Mouse (Mus musculus): Measurements from ENCODE around the gene Cfl1. TPM values are rescaled to one million over a fixed set of nuclear protein-coding genes. Genes with fewer than 3 reads are reported as not detected.

The Cfl1 gene
- 1,724 and 1,857 TPM in 2 replicates for polyA plus RNA-seq (2015; fragmentation: Nextera tagmentation; extraction: Ambion mirVana)

GRCm38 (mm10) chr19:5490313-5490897, at the start of gene Cfl1:
TSS of gene Cfl1 (plus strand) at chr19:5490455.

GRCm38 (mm10) chr19:5447515-5448353, 42.5 kb upstream of the Cfl1 start, which contains the start of gene Fosl1:
TSS of gene Fosl1 (plus strand) at chr19:5447547.

GRCm38 (mm10) chr19:5457746-5458442, 32.4 kb upstream of the Cfl1 start, which contains the start of gene Ccdc85b:
TSS of gene Ccdc85b (minus strand) at chr19:5457894.

GRCm38 (mm10) chr19:5460465-5460911, 29.8 kb upstream of the Cfl1 start, which contains the start of gene Fibp:
TSS of gene Fibp (plus strand) at chr19:5460615.

GRCm38 (mm10) chr19:5468374-5468773, 21.9 kb upstream of the Cfl1 start, which contains the start of gene Ctsw:
TSS of gene Ctsw (minus strand) at chr19:5468507.

GRCm38 (mm10) chr19:5473720-5474119, 16.5 kb upstream of the Cfl1 start, which contains the start of gene Efemp2:
TSS of gene Efemp2 (plus strand) at chr19:5473954.

GRCm38 (mm10) chr19:5487768-5488550, 2.3 kb upstream of the Cfl1 start, which contains the start of gene Mus81:
TSS of gene Mus81 (minus strand) at chr19:5488402.

GRCm38 (mm10) chr19:5503687-5504086, 13.4 kb downstream of the Cfl1 start, which contains the start of gene 1700020D05Rik:
TSS of gene 1700020D05Rik (minus strand) at chr19:5503787.

GRCm38 (mm10) chr19:5510031-5511026, 20.1 kb downstream of the Cfl1 start, which contains the start of gene Snx32:
TSS of gene Snx32 (minus strand) at chr19:5510538.

Other genes starting within 250 kb of the Cfl1 start
- 8.8 and 10.0 TPM in 2 replicates for gene Pacs1, start 217.3 kb upstream of the Cfl1 start, polyA plus RNA-seq (2015; fragmentation: Nextera tagmentation; extraction: Ambion mirVana)
- 155 and 159 TPM in 2 replicates for gene Sf3b2, start 195.0 kb upstream of the Cfl1 start, polyA plus RNA-seq (2015; fragmentation: Nextera tagmentation; extraction: Ambion mirVana)
- gene Gal3st3, start 192.1 kb upstream of the Cfl1 start, polyA plus RNA-seq (2015; fragmentation: Nextera tagmentation; extraction: Ambion mirVana) = 0.33 and 0.35 TPM in 2 replicates
- not detected in 2 replicates for gene Catsper1, start 154.7 kb upstream of the Cfl1 start, polyA plus RNA-seq (2015; fragmentation: Nextera tagmentation; extraction: Ambion mirVana)
- gene Cst6, start 140.9 kb upstream of the Cfl1 start, polyA plus RNA-seq (2015; fragmentation: Nextera tagmentation; extraction: Ambion mirVana) = 5.3 and 6.6 TPM in 2 replicates
- 25.2 and 27.2 TPM in 2 replicates for gene Eif1ad, start 123.7 kb upstream of the Cfl1 start, polyA plus RNA-seq (2015; fragmentation: Nextera tagmentation; extraction: Ambion mirVana)
- 266 and 286 TPM in 2 replicates for gene Banf1, start 123.3 kb upstream of the Cfl1 start, polyA plus RNA-seq (2015; fragmentation: Nextera tagmentation; extraction: Ambion mirVana)
- 33.0 and 39.0 TPM in 2 replicates for gene Sart1, start 101.8 kb upstream of the Cfl1 start, polyA plus RNA-seq (2015; fragmentation: Nextera tagmentation; extraction: Ambion mirVana)
- gene Tsga10ip, start 87.9 kb upstream of the Cfl1 start, polyA plus RNA-seq (2015; fragmentation: Nextera tagmentation; extraction: Ambion mirVana) = not detected in 2 replicates
- gene Drap1, start 65.5 kb upstream of the Cfl1 start, polyA plus RNA-seq (2015; fragmentation: Nextera tagmentation; extraction: Ambion mirVana) = 234 and 246 TPM in 2 replicates
- gene AI837181, start 65.3 kb upstream of the Cfl1 start, polyA plus RNA-seq (2015; fragmentation: Nextera tagmentation; extraction: Ambion mirVana) = 45.6 and 53.5 TPM in 2 replicates
- gene Fosl1, start 42.9 kb upstream of the Cfl1 start, polyA plus RNA-seq (2015; fragmentation: Nextera tagmentation; extraction: Ambion mirVana) = 0.61 and 1.6 TPM in 2 replicates
- 15.1 and 16.5 TPM in 2 replicates for gene Ccdc85b, start 32.6 kb upstream of the Cfl1 start, polyA plus RNA-seq (2015; fragmentation: Nextera tagmentation; extraction: Ambion mirVana)
- gene Fibp, start 29.8 kb upstream of the Cfl1 start, polyA plus RNA-seq (2015; fragmentation: Nextera tagmentation; extraction: Ambion mirVana) = 78.4 and 88.2 TPM in 2 replicates
- 0.16 and 0.62 TPM in 2 replicates for gene Ctsw, start 21.9 kb upstream of the Cfl1 start, polyA plus RNA-seq (2015; fragmentation: Nextera tagmentation; extraction: Ambion mirVana)
- 118 and 128 TPM in 2 replicates for gene Efemp2, start 16.5 kb upstream of the Cfl1 start, polyA plus RNA-seq (2015; fragmentation: Nextera tagmentation; extraction: Ambion mirVana)
- 23.1 and 28.7 TPM in 2 replicates for gene Mus81, start 2.1 kb upstream of the Cfl1 start, polyA plus RNA-seq (2015; fragmentation: Nextera tagmentation; extraction: Ambion mirVana)
- 0.27 TPM in 1 of 2 replicates, not detected in the other for gene 1700020D05Rik, start 13.3 kb downstream of the Cfl1 start, polyA plus RNA-seq (2015; fragmentation: Nextera tagmentation; extraction: Ambion mirVana)
- gene Snx32, start 20.1 kb downstream of the Cfl1 start, polyA plus RNA-seq (2015; fragmentation: Nextera tagmentation; extraction: Ambion mirVana) = 4.8 and 6.5 TPM in 2 replicates
- 2.6 and 3.4 TPM in 2 replicates for gene Ovol1, start 70.2 kb downstream of the Cfl1 start, polyA plus RNA-seq (2015; fragmentation: Nextera tagmentation; extraction: Ambion mirVana)
- 6.1 and 6.2 TPM in 2 replicates for gene Ap5b1, start 77.6 kb downstream of the Cfl1 start, polyA plus RNA-seq (2015; fragmentation: Nextera tagmentation; extraction: Ambion mirVana)
- 45.5 and 58.5 TPM in 2 replicates for gene Rnaseh2c, start 111.4 kb downstream of the Cfl1 start, polyA plus RNA-seq (2015; fragmentation: Nextera tagmentation; extraction: Ambion mirVana)
- 31.9 and 33.2 TPM in 2 replicates for gene Kat5, start 119.8 kb downstream of the Cfl1 start, polyA plus RNA-seq (2015; fragmentation: Nextera tagmentation; extraction: Ambion mirVana)
- gene Rela, start 147.0 kb downstream of the Cfl1 start, polyA plus RNA-seq (2015; fragmentation: Nextera tagmentation; extraction: Ambion mirVana) = 38.5 and 43.5 TPM in 2 replicates
- gene Sipa1, start 173.3 kb downstream of the Cfl1 start, polyA plus RNA-seq (2015; fragmentation: Nextera tagmentation; extraction: Ambion mirVana) = 14.1 and 14.4 TPM in 2 replicates
- 11.8 and 12.4 TPM in 2 replicates for gene Map3k11, start 198.3 kb downstream of the Cfl1 start, polyA plus RNA-seq (2015; fragmentation: Nextera tagmentation; extraction: Ambion mirVana)
- gene Pcnx3, start 198.5 kb downstream of the Cfl1 start, polyA plus RNA-seq (2015; fragmentation: Nextera tagmentation; extraction: Ambion mirVana) = 8.9 and 9.8 TPM in 2 replicates
- gene Kcnk7, start 213.9 kb downstream of the Cfl1 start, polyA plus RNA-seq (2015; fragmentation: Nextera tagmentation; extraction: Ambion mirVana) = 0.33 and 0.46 TPM in 2 replicates
- gene Ehbp1l1, start 235.9 kb downstream of the Cfl1 start, polyA plus RNA-seq (2015; fragmentation: Nextera tagmentation; extraction: Ambion mirVana) = 120 and 126 TPM in 2 replicates
- 52.4 and 60.2 TPM in 2 replicates for gene Fam89b, start 239.2 kb downstream of the Cfl1 start, polyA plus RNA-seq (2015; fragmentation: Nextera tagmentation; extraction: Ambion mirVana)